Mouse (Mus musculus) cerebellum, postnatal 14 days (tissue): ENCODE measurements around the gene Robo3.
A peak's percentile ranks its signal among the peaks of the same experiment; 100 is the strongest.

Source experiments
- DNase-seq, 2 experiments: peaks; one replicate each; pipeline ENCODE4 v3.0.0; 2021; ENCODE audit warnings: mixed read lengths in 2 of 2

Gene Robo3

DNA sequence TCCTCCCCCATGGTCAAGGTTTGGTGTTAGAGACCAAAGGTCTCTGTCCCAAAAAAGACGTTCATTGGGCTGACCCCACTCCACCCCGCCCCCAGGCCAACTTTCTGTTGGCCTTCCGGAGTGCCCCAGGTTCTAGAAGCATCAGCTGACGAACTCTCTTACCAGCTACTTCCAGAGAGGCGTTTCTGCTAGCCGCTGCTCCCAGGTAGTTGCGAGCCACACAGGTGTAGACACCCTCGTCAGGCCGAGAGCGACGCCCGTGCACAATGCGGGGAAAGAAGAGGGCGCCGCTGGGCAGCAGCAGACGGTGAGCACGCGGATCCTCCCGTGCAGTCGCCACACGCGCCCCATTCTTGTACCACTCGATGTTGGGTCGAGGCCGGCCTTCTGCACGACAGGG is 3.7 kb downstream of the Robo3 start:
- DNase-seq: no peak

DNA sequence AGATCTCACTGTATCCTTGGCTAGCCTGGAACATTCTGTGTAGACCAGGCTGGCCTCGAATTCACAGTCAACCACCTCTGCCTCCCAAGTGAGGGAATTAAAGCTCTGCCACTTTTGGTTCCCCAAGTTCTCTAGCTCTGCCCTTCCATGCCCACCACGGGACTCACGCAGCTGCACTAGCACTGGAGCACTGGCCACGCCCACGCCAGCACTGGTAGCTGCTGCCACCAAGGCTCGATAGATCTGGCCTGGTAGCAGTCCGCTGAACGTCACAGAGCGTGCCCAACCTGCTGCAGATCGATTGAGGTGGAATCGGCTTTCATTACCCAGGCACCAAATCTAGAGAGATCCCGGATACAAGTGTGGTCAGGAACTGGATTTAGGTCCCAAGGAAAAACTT is 11.8 kb downstream of the Robo3 start:
- DNase-seq: no peak

GRCm38 (mm10) chr9:37420676-37421075 is 12.4 kb downstream of the Robo3 start:
- DNase-seq: peak; percentile 77 to 79

- peak; percentile 59 to 68 for DNase-seq
Measured at GRCm38 (mm10) chr9:37418791-37419190, 14.3 kb downstream of the Robo3 start.

DNA sequence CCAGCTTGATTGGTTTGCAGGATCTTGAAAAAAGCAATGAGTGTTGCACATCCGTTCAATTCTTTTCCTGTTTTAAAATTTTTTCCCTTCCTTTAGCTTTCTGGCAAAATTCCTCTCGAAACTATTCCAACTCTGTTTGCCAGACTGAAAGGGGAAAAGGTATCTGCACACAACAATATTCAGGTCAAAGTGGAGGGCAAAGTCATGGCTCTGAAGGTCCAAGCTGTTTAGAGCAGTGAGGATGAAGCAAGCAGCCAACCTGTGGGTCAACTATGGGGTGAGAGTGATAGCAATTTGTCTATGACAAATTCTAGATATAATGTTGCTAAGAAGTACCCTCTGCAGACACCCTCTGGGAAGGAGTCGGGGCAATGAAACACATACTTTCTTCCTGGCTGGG is 18.4 kb downstream of the Robo3 start:
- no peak for DNase-seq

DNA sequence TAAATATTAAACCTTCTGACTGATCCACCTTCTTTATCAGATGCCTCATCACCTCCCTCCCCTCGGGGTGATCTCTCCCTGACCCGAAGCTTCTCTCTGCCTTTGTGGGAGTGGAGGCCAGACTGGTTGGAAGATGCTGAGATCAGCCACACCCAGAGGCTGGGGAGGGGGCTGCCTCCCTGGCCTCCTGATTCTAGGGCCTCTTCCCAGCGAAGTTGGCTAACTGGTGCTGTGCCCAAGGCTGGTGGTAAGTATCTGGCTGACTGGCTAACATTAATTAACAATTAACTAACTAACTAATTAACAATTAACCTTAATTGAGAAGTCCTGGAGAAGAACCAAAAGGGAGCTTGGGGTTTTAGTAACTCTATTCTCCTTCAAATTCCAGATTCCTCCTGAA is 20.1 kb downstream of the Robo3 start:
- no peak for DNase-seq

DNA sequence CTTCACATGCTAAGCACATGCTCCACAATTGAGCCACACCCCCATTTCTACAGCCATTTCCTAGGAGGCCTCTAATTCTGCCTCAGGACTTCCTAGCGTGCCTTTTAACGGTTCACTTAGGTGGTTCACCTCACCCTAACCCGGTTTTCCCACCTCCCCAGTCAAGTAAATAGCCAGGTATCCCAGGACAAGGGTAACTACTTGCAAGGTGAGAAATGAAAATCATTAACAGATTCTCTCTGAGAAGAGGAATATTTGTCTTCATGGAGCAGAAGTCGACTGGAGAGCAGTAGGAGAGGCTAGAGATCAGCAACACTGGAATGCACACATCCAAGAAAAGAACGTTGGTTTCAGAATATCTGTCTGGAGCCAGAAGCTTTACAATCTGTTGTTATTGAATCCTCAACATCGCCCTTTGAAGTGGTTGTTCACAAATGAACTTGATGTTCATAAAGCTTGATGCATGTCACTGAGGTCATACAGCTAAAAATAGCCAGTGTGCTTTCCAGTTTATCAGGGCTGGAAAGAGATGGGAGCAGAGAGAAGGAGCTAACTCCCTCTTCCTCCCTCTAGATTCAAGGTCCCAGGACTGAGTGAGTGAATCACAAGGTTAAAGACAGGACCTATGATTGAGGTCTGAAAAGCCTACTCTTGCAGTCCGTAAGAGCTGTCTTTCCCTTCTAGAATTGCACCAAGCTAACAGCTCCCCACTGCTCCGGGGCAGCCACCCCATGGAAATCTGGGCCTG is 23.2 kb downstream of the Robo3 start:
- no peak for DNase-seq

DNA sequence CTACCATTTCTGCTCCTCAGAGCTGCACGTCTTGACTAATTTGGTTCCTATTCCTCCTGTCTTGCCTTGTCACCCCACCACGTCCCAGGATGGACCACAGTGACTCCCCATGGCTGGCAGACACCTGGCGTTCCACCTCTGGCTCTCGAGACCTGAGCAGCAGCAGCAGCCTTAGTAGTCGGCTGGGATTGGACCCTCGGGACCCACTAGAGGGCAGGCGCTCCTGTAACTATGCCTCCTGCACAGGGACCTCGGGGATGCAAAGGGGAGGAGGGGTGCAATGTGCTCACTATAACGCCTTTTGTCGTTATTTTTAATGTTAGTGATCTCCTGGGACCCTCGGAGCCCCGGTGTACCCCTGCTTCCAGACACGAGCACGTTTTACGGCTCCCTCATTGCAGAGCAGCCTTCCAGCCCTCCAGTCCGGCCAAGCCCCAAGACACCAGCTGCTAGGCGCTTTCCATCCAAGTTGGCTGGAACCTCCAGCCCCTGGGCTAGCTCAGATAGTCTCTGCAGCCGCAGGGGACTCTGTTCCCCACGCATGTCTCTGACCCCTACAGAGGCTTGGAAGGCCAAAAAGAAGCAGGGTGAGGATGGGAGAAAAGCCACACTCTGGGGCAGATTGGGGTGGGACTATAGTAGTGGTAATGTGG is 25.1 kb downstream of the Robo3 start:
- peak in 1 of 2 experiments; percentile 28 for DNase-seq

DNA sequence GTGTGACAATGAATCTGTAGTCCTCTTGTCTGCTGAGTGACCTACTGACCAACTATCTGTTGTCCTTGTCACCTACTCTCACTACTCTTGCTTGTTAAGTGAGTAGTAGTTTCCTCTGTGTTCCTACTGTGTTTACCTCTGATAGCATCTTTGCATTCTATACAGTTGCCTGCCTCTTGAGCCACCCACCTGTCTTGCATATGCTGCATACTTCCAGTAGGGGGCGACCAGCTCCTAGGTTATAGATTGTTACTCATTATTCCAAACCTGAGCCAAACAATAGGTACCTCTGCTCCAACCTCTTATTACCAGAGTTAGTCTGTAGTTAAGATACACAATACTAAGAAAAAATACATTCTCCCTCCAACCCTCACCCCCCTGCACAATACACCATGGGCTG is 26.7 kb downstream of the Robo3 start:
- peak; percentile 54 for DNase-seq

GRCm38 (mm10) chr9:37403011-37403410 is 30.0 kb downstream of the Robo3 start:
- DNase-seq: no peak

- DNase-seq: no peak
Measured at GRCm38 (mm10) chr9:37402501-37402900, 30.5 kb downstream of the Robo3 start.

- DNase-seq: no peak
Measured at GRCm38 (mm10) chr9:37401802-37402201, 31.2 kb downstream of the Robo3 start, which contains the start of gene Robo4. Gene Robo4 (plus strand): TSS chr9:37401897.

- no peak for DNase-seq
Measured at GRCm38 (mm10) chr9:37400585-37400984, 32.5 kb downstream of the Robo3 start.

GRCm38 (mm10) chr9:37393482-37394131 is 39.4 kb downstream of the Robo3 start:
- DNase-seq: no peak

- DNase-seq: no peak
Measured at GRCm38 (mm10) chr9:37392071-37392470, 41.0 kb downstream of the Robo3 start.

- no peak for DNase-seq
Measured at GRCm38 (mm10) chr9:37390891-37391290, 42.2 kb downstream of the Robo3 start.

- peak; percentile 17 to 24 for DNase-seq
Measured at GRCm38 (mm10) chr9:37384284-37385182, 48.5 kb downstream of the Robo3 start.

DNA sequence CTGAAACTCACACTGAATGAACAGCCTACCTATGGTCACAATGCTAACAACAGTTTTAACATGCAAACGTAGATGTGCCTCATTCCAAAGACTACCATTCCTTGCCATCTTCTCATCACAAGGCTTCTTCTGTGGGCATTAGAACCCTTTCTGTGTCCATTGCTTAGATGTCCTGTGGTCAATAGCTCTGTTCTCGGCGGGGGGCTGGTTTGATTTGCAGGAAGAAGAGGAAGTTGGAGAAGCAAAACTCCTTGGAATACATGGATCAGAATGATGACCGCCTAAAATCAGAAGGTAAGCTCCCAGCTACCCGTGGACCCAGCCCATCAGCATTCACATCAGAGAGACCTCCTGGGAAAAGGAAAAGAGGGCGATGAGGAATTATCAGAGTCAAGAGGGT is 49.9 kb downstream of the Robo3 start:
- DNase-seq: no peak

GRCm38 (mm10) chr9:37375718-37376117 is 57.3 kb downstream of the Robo3 start:
- DNase-seq: no peak

- DNase-seq: no peak
Measured at GRCm38 (mm10) chr9:37371232-37371801, 61.7 kb downstream of the Robo3 start.

- no peak for DNase-seq
Measured at GRCm38 (mm10) chr9:37368860-37369259, 64.2 kb downstream of the Robo3 start.

- DNase-seq: no peak
Measured at GRCm38 (mm10) chr9:37368081-37368830, 64.8 kb downstream of the Robo3 start.
